Mouse (Mus musculus): ENCODE results near the gene Hivep1.

DNA sequence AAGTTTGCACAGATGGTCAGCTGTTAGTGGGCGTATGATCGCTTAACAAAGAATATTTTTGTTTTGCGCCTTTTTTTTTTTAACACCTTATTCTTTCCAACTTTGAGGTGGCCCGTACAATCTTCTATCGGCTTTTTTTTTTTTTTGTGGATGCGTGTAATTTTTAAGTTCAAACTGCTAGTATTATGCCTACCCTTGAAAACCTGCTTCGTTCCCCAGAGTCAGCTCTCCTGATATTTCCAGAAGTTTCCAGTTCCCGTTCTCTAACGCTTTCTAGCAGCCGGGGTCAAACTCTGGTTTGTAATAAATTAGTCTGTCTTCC lies 980 bp upstream of the Hivep1 start:
- no peak for TF ChIP-seq TCF3 (IDR thresholded peaks at IDR 0.05; ENCODE audit: insufficient read length, low read depth)
- TF ChIP-seq POLR2A (IDR thresholded peaks at IDR 0.05; ENCODE audit: insufficient read length, low read depth) = no peak
- TF ChIP-seq USF1 (IDR thresholded peaks at IDR 0.05; ENCODE audit: low read depth) = no peak
- TF ChIP-seq TCF12 (IDR thresholded peaks at IDR 0.05; ENCODE audit: insufficient read depth, poor library complexity, severe bottlenecking) = no peak
- no peak for TF ChIP-seq POLR2AphosphoS2 (IDR thresholded peaks at IDR 0.05; ENCODE audit: insufficient read length, low read depth)
- no peak for TF ChIP-seq CEBPB (IDR thresholded peaks at IDR 0.05; ENCODE audit: insufficient read depth, poor library complexity, severe bottlenecking)
